Mouse (Mus musculus): ENCODE measurements around the gene Rpap2. TPM values are rescaled to one million over a fixed set of nuclear protein-coding genes. Genes with fewer than 3 reads are reported as not detected.

Rpap2 gene
- total RNA-seq (2023): 10 to 100 TPM in 1 of 2 experiments, 1 to 10 TPM in 1; 7.4 to 10.2 TPM

DNA sequence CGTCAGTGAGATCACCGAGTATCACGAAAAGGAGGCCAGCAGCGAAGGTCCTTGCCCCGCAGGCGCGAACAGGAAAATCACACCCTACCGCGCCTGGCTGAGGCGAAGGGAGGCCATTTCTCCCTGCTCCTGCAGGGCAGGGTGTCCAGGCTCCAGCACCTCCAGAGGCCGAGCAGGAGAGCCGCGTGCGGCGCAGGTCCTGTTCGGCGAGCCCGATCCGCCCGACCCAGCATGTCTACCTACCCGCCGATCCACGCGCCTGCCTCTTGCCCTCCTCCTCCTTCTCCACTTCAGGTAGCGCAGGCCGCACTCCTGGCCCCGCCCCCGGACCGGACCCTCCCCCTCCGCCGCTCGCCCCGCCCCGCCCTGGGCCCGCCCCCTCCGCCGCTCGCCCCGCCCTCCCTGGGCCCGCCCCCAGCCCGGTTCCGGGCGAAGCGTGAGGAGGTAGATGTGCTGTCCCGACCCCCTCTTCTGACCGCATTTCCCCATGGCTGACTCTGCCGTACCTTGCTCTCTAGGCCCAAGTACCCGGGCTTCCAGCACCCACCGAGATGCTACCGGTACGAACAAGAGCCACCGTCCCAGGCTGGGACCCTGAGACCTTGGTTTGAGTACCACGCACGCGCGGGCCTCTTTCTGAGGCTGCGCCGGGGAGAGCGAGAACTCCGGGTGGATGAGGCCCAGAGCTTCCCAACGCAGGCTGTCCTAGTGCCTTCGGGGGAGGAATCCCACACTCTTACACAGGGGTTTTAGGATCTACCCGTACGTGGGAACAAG is at the start of gene Rpap2, which contains the start of gene Glmn:
Gene Rpap2 (plus strand): TSS at position 73 of the 777 bp plus-strand sequence.
Gene Glmn (minus strand): TSS at position 588 of the 777 bp plus-strand sequence.

Other genes starting within 250 kb of the Rpap2 start
- gene Ephx4, start 194.6 kb upstream of the Rpap2 start, total RNA-seq (2023): not detected
- gene Lpcat2b, start 165.8 kb upstream of the Rpap2 start, total RNA-seq (2023): not detected
- gene Btbd8, start 159.4 kb upstream of the Rpap2 start, total RNA-seq (2023): 1 to 10 TPM; 3.2 to 5.1 TPM
- gene Gm42669, start 89.8 kb upstream of the Rpap2 start, total RNA-seq (2023): under 1 TPM in 1 of 2 experiments, not detected in 1; 0.13 TPM
- gene 1700028K03Rik, start 62.7 kb upstream of the Rpap2 start, total RNA-seq (2023): not detected
- 1 to 10 TPM; 1.8 to 3.2 TPM for gene Glmn, start 515 bp downstream of the Rpap2 start, total RNA-seq (2023)
- gene Gfi1, start 128.7 kb downstream of the Rpap2 start, total RNA-seq (2023): 10 to 100 TPM; 20.5 to 21.1 TPM
- under 1 TPM in 1 of 2 experiments, not detected in 1; 0.20 TPM for gene Ube2d2b, start 232.7 kb downstream of the Rpap2 start, total RNA-seq (2023)